8 mouse cellular contexts compared by ENCODE assay signal in genomic region chr8:28148599-28149452, GRCm38 (mm10).
A peak's percentile ranks its signal among the peaks of the same experiment; 100 is the strongest.
DNase-seq lines count a peak whose midpoint lies in the region; ATAC-seq lines count a peak whose summit lies in the region.

No protein-coding gene starts in this region.

- H3K4me2 ChIP-seq in heart, embryonic 11.5 days, result no peak overlapping the region

- H3K4me3 ChIP-seq in heart, embryonic 11.5 days (ENCODE audit: low read depth, low read length), result no peak overlapping the region

- ATAC-seq in heart, embryonic 11.5 days (replicated peaks; ENCODE audit: insufficient number of reproducible peaks, low FRiP score, low TSS enrichment), result no peak; the same call in 1 of the 2 replicates

- no peak overlapping the region for H3K27ac ChIP-seq in heart, embryonic 11.5 days (ENCODE audit: low read depth, low read length)

- WGBS in heart, embryonic 11.5 days (ENCODE audit: insufficient replicate concordance), result 52% methylated on average over 14 of the region's 14 CpGs

- H3K9me3 ChIP-seq in heart, embryonic 11.5 days (replicated peaks; ENCODE audit: control insufficient read depth, low read length), result no peaks in the 10 kb centered on the region

- no peaks in the 10 kb centered on the region for H3K36me3 ChIP-seq in heart, embryonic 11.5 days (ENCODE audit: control insufficient read depth, insufficient read depth, low read length)

- no peak overlapping the region for H3K9ac ChIP-seq in heart, embryonic 11.5 days (ENCODE audit: low read depth, low read length)

- H3K27me3 ChIP-seq in heart, embryonic 11.5 days (ENCODE audit: control insufficient read depth, insufficient read depth, low read length), result no peaks in the 10 kb centered on the region

- peak; percentile 8 for DNase-seq in heart, adult 8-10 months (ENCODE audit: low spot score)
- DNase-seq in adipocyte (ENCODE audit: low spot score), result peak; percentile 21
- DNase-seq in frontal cortex, adult 2 months (ENCODE audit: extremely low spot score in 1 of 2, low spot score in 1 of 2), result peak; percentile 52 to 83
- DNase-seq in layer of hippocampus, postnatal 10 days (ENCODE audit: low spot score in 2 of 2), result peak; percentile 18 to 41
- DNase-seq in retina, embryonic 14.5 days (ENCODE audit: low spot score), result peak; percentile 60
- DNase-seq in thymus, adult 18-20 months, result no peak
- DNase-seq in adrenal gland, postnatal 25 days, result no peak

- H3K4me1 ChIP-seq in heart, embryonic 11.5 days (ENCODE audit: control insufficient read depth, insufficient read depth, low read length), result no peaks in the 10 kb centered on the region

Comparison
In these comparisons a context has a peak if more than half of its experiments do, and no peak if none do; other contexts are left out.
1. DNase-seq: peak in heart, adult 8-10 months (single experiment), adipocyte (single experiment), frontal cortex, adult 2 months (2 of 2), layer of hippocampus, postnatal 10 days (2 of 2) and retina, embryonic 14.5 days (single experiment); none in thymus, adult 18-20 months (0 of 2) and adrenal gland, postnatal 25 days (single experiment).